Mouse (Mus musculus) midbrain, embryonic 10.5 days (tissue): ENCODE results near the gene Slc23a2. TPM values are rescaled to one million over a fixed set of nuclear protein-coding genes. Genes with fewer than 3 reads are reported as not detected.

ENCODE experiments used
- DNase-seq: peaks from one replicate; pipeline ENCODE4 v3.0.0-alpha.2; 2017; ENCODE audit warnings: low spot score
- H3K27ac ChIP-seq: fragments of 300-500 bp; sonication (generic); replicated peaks from 2 replicates; pipeline ENCODE4 v1.5.1; 2016; ENCODE audit warnings: mild to moderate bottlenecking
- H3K27me3 ChIP-seq: fragments of 300-500 bp; sonication (generic); 2 replicates; pipeline ENCODE4 v1.6.1; 2016; ENCODE audit warnings: low read depth, mild to moderate bottlenecking; ENCODE audit not compliant: poor library complexity, severe bottlenecking
- H3K36me3 ChIP-seq: fragments of 300-500 bp; sonication (generic); 2 replicates; pipeline ENCODE4 v1.6.1; 2016; ENCODE audit warnings: mild to moderate bottlenecking, moderate library complexity
- H3K4me1 ChIP-seq: fragments of 300-500 bp; sonication (generic); 2 replicates; pipeline ENCODE4 v1.6.1; 2016
- H3K4me3 ChIP-seq: fragments of 300-500 bp; sonication (generic); 2 replicates; pipeline ENCODE4 v1.5.1; 2016; ENCODE audit warnings: mild to moderate bottlenecking, moderate library complexity
- H3K9me3 ChIP-seq: fragments of 300-500 bp; sonication (generic); replicated peaks from 2 replicates; pipeline ENCODE4 v1.6.1; 2016; ENCODE audit warnings: mild to moderate bottlenecking
- WGBS: fragments of 180-500 bp; shearing (Covaris S2); methylation state at CpG from one replicate; pipeline ENCODE4 v1.1.7; 2016; 5-methylcytosine and 5-hydroxymethylcytosine counted together
- polyA plus RNA-seq: library from polyadenylated mRNA; unstranded; fragments of >200 nt; fragmentation: Nextera tagmentation; extraction: Ambion mirVana; gene quantifications from 2 replicates; pipeline ENCODE4 v1.2.1, GENCODE M21; 2016

Slc23a2 gene
- polyA plus RNA-seq, 1 experiment from 2014 or later, result 8.8 TPM

- H3K36me3 ChIP-seq, result no peaks in the 10 kb centered on the region
- no peaks in the 10 kb centered on the region for H3K9me3 ChIP-seq
- DNase-seq, result no peak
- 61% methylated on average over 5 of the region's 5 CpGs for WGBS
- no peak overlapping the region for H3K27ac ChIP-seq
- H3K27me3 ChIP-seq, result peaks cover 8% of the 10 kb centered on the region; the same call in 1 of the 2 replicates
- H3K4me1 ChIP-seq, result peaks cover 6% of the 10 kb centered on the region
- H3K4me3 ChIP-seq, result no peak overlapping the region
Measured at GRCm38 (mm10) chr2:132152670-132153069, 7.8 kb upstream of the Slc23a2 start.

GRCm38 (mm10) chr2:132151592-132151991 is 6.7 kb upstream of the Slc23a2 start:
- H3K27ac ChIP-seq, result no peak overlapping the region

GRCm38 (mm10) chr2:132150926-132151325 is 6.0 kb upstream of the Slc23a2 start:
- Histone ChIP-seq H3K9me3 (no peaks in the 10 kb centered on the region), H3K27ac (no peak overlapping the region), H3K4me1 (peaks cover 20% of the 10 kb centered on the region), H3K27me3 (peaks cover 25% of the 10 kb centered on the region), H3K4me3 (no peak overlapping the region), H3K36me3 (no peaks in the 10 kb centered on the region)
- DNase-seq, result no peak
- 75% methylated on average over 1 of the region's 1 CpGs for WGBS

More at GRCm38 (mm10) chr2:132151592-132151991, 6.7 kb upstream of the Slc23a2 start:
- no peak for DNase-seq
- peaks cover 16% of the 10 kb centered on the region for H3K4me1 ChIP-seq
- no peaks in the 10 kb centered on the region for H3K9me3 ChIP-seq
- peaks cover 18% of the 10 kb centered on the region for H3K27me3 ChIP-seq
- WGBS, result 86% methylated on average over 6 of the region's 6 CpGs
- H3K36me3 ChIP-seq, result no peaks in the 10 kb centered on the region
- H3K4me3 ChIP-seq, result no peak overlapping the region

GRCm38 (mm10) chr2:132146502-132146901 is 1.6 kb upstream of the Slc23a2 start:
- H3K4me1 ChIP-seq, result peaks cover 35% of the 10 kb centered on the region
- no peak overlapping the region for H3K27ac ChIP-seq
- no peak overlapping the region for H3K4me3 ChIP-seq
- H3K27me3 ChIP-seq, result peaks cover 49% of the 10 kb centered on the region
- no peaks in the 10 kb centered on the region for H3K9me3 ChIP-seq
- WGBS, result 33% methylated on average over 4 of the region's 4 CpGs
- peaks cover 6% of the 10 kb centered on the region; the same call in 1 of the 2 replicates for H3K36me3 ChIP-seq
- DNase-seq, result no peak

- Histone ChIP-seq H3K4me3 (peak overlapping the region; percentile 84), H3K27ac (peak overlapping the region; percentile 83), H3K36me3 (peaks cover 6% of the 10 kb centered on the region; the same call in 1 of the 2 replicates), H3K9me3 (no peaks in the 10 kb centered on the region), H3K27me3 (peaks cover 46% of the 10 kb centered on the region), H3K4me1 (peaks cover 37% of the 10 kb centered on the region)
- peak; percentile 42 for DNase-seq
- WGBS, result 3% methylated on average over 66 of the region's 66 CpGs
Measured at GRCm38 (mm10) chr2:132143943-132144927, 673 bp downstream of the Slc23a2 start.

GRCm38 (mm10) chr2:132142606-132143005 is 2.3 kb downstream of the Slc23a2 start:
- no peak for DNase-seq
- 89% methylated on average over 8 of the region's 8 CpGs for WGBS
- no peaks in the 10 kb centered on the region for H3K9me3 ChIP-seq
- H3K27me3 ChIP-seq, result peaks cover 46% of the 10 kb centered on the region
- H3K4me3 ChIP-seq, result no peak overlapping the region
- peaks cover 34% of the 10 kb centered on the region for H3K4me1 ChIP-seq
- H3K36me3 ChIP-seq, result peaks cover 6% of the 10 kb centered on the region; the same call in 1 of the 2 replicates
- no peak overlapping the region for H3K27ac ChIP-seq

GRCm38 (mm10) chr2:132140536-132140935 is 4.4 kb downstream of the Slc23a2 start:
- no peak overlapping the region for H3K27ac ChIP-seq
- H3K36me3 ChIP-seq, result peaks cover 6% of the 10 kb centered on the region; the same call in 1 of the 2 replicates
- H3K27me3 ChIP-seq, result peaks cover 25% of the 10 kb centered on the region
- H3K4me1 ChIP-seq, result peaks cover 17% of the 10 kb centered on the region
- DNase-seq, result no peak
- no peak overlapping the region for H3K4me3 ChIP-seq
- WGBS, result 81% methylated on average over 10 of the region's 10 CpGs
- no peaks in the 10 kb centered on the region for H3K9me3 ChIP-seq

- DNase-seq, result no peak
- Histone ChIP-seq H3K9me3 (no peaks in the 10 kb centered on the region), H3K27me3 (peaks cover 21% of the 10 kb centered on the region), H3K4me1 (peaks cover 12% of the 10 kb centered on the region), H3K36me3 (peaks cover 6% of the 10 kb centered on the region; the same call in 1 of the 2 replicates), H3K27ac (no peak overlapping the region), H3K4me3 (no peak overlapping the region)
- WGBS, result 93% methylated on average over 2 of the region's 2 CpGs
Measured at GRCm38 (mm10) chr2:132139099-132139498, 5.8 kb downstream of the Slc23a2 start.

- DNase-seq, result no peak
- WGBS, result 91% methylated on average over 8 of the region's 8 CpGs
Measured at GRCm38 (mm10) chr2:132135876-132136637, 8.9 kb downstream of the Slc23a2 start.

GRCm38 (mm10) chr2:132134758-132135157 is 10.2 kb downstream of the Slc23a2 start:
- 85% methylated on average over 4 of the region's 4 CpGs for WGBS
- no peaks in the 10 kb centered on the region for H3K36me3 ChIP-seq
- H3K9me3 ChIP-seq, result no peaks in the 10 kb centered on the region
- no peaks in the 10 kb centered on the region for H3K27me3 ChIP-seq
- no peak overlapping the region for H3K27ac ChIP-seq
- H3K4me1 ChIP-seq, result peaks cover 19% of the 10 kb centered on the region
- H3K4me3 ChIP-seq, result no peak overlapping the region
- DNase-seq, result no peak

More at GRCm38 (mm10) chr2:132135876-132136637, 8.9 kb downstream of the Slc23a2 start:
- Histone ChIP-seq H3K4me3 (no peak overlapping the region), H3K4me1 (peaks cover 20% of the 10 kb centered on the region), H3K27me3 (0 out of 2 replicates have a peak, but pooled peaks cover 5% of the 10 kb centered on the region), H3K36me3 (no peaks in the 10 kb centered on the region), H3K27ac (no peak overlapping the region), H3K9me3 (no peaks in the 10 kb centered on the region)

GRCm38 (mm10) chr2:132133436-132133835 is 11.5 kb downstream of the Slc23a2 start:
- no peak overlapping the region for H3K27ac ChIP-seq
- no peak for DNase-seq
- H3K36me3 ChIP-seq, result no peaks in the 10 kb centered on the region
- H3K4me1 ChIP-seq, result peaks cover 19% of the 10 kb centered on the region
- H3K27me3 ChIP-seq, result no peaks in the 10 kb centered on the region
- 30% methylated on average over 2 of the region's 2 CpGs for WGBS
- H3K9me3 ChIP-seq, result no peaks in the 10 kb centered on the region
- H3K4me3 ChIP-seq, result no peak overlapping the region

GRCm38 (mm10) chr2:132131266-132131665 is 13.6 kb downstream of the Slc23a2 start:
- H3K27ac ChIP-seq, result no peak overlapping the region
- H3K4me1 ChIP-seq, result peaks cover 19% of the 10 kb centered on the region
- no peaks in the 10 kb centered on the region for H3K36me3 ChIP-seq
- peak; percentile 35 for DNase-seq
- H3K4me3 ChIP-seq, result peak overlapping the region; percentile 37
- H3K27me3 ChIP-seq, result peaks cover 4% of the 10 kb centered on the region; the same call in 1 of the 2 replicates
- 2% methylated on average over 9 of the region's 9 CpGs for WGBS
- H3K9me3 ChIP-seq, result no peaks in the 10 kb centered on the region
